Mouse (Mus musculus) embryonic facial prominence, embryonic 14.5 days (tissue): Measurements from ENCODE around the gene Fam92b. TPM values are rescaled to one million over a fixed set of nuclear protein-coding genes. Genes with fewer than 3 reads are reported as not detected.

Source experiments
- ATAC-seq: fragments of 200-750 bp; cut with Nextera tagmentation; 2 replicates; pipeline ENCODE4 v1.8.0; 2017; ENCODE audit warnings: low read depth, moderate number of reproducible peaks, moderate TSS enrichment
- DNase-seq: peaks from one replicate; pipeline ENCODE4 v3.0.0-alpha.2; 2015; ENCODE audit warnings: low spot score
- H3K27ac ChIP-seq: fragments of 300-500 bp; sonication (generic); replicated peaks from 2 replicates; pipeline ENCODE4 v1.5.1; 2014; ENCODE audit warnings: low read depth, mild to moderate bottlenecking, low read length, moderate library complexity
- H3K27me3 ChIP-seq: fragments of 300-500 bp; sonication (generic); replicated peaks from 2 replicates; pipeline ENCODE4 v1.6.1; 2014; ENCODE audit warnings: low read length; ENCODE audit not compliant: control insufficient read depth, insufficient read depth
- H3K36me3 ChIP-seq: fragments of 300-500 bp; sonication (generic); 2 replicates; pipeline ENCODE4 v1.6.1; 2014; ENCODE audit warnings: low read length, mixed read lengths; ENCODE audit not compliant: control insufficient read depth, insufficient read depth
- H3K4me1 ChIP-seq: fragments of 300-500 bp; sonication (generic); 2 replicates; pipeline ENCODE4 v1.6.1; 2014; ENCODE audit warnings: antibody characterized with exemption, low read length; ENCODE audit not compliant: control insufficient read depth, insufficient read depth
- H3K4me2 ChIP-seq: fragments of 300-500 bp; sonication (generic); 2 replicates; pipeline ENCODE4 v1.6.1; 2014; ENCODE audit warnings: low read depth, mild to moderate bottlenecking, low read length, moderate library complexity, mixed read lengths
- H3K4me3 ChIP-seq: fragments of 300-500 bp; sonication (generic); 2 replicates; pipeline ENCODE4 v1.5.1; 2014; ENCODE audit warnings: low read depth, mild to moderate bottlenecking, low read length
- H3K9ac ChIP-seq: fragments of 300-500 bp; sonication (generic); 2 replicates; pipeline ENCODE4 v1.6.1; 2014; ENCODE audit warnings: low read depth, mild to moderate bottlenecking, low read length, moderate library complexity, mixed read lengths
- H3K9me3 ChIP-seq: fragments of 300-500 bp; sonication (generic); 2 replicates; pipeline ENCODE4 v1.6.1; 2016; ENCODE audit warnings: low read length; ENCODE audit not compliant: control insufficient read depth
- WGBS: fragments of 180-500 bp; shearing (Covaris S2); extraction: QIAGEN DNeasy Blood & Tissue Kit; methylation state at CpG from one replicate; pipeline ENCODE4 v1.1.7; 2014; 5-methylcytosine and 5-hydroxymethylcytosine counted together
- polyA plus RNA-seq: library from polyadenylated mRNA; unstranded; fragments of >200 nt; fragmentation: Nextera tagmentation; extraction: Ambion mirVana; gene quantifications from 2 replicates; pipeline ENCODE4 v1.2.1, GENCODE M21; 2014

Fam92b gene
- polyA plus RNA-seq, 1 experiment from 2014 or later: 3.5 TPM

GRCm38 (mm10) chr8:120135687-120136086 is 41.6 kb downstream of the Fam92b start:
- WGBS: 92% methylated on average over 7 of the region's 7 CpGs
- DNase-seq: no peak
- no peaks in the 10 kb centered on the region for H3K36me3 ChIP-seq

GRCm38 (mm10) chr8:120133169-120133568 is 44.1 kb downstream of the Fam92b start:
- WGBS: 74% methylated on average over 7 of the region's 7 CpGs
- no peaks in the 10 kb centered on the region for H3K4me1 ChIP-seq
- no peaks in the 10 kb centered on the region for H3K9me3 ChIP-seq
- H3K27ac ChIP-seq: no peak overlapping the region
- no peak overlapping the region for H3K4me3 ChIP-seq
- no peak for ATAC-seq
- DNase-seq: no peak
- H3K4me2 ChIP-seq: no peak overlapping the region
- no peaks in the 10 kb centered on the region for H3K27me3 ChIP-seq
- H3K9ac ChIP-seq: no peak overlapping the region
- H3K36me3 ChIP-seq: no peaks in the 10 kb centered on the region

More at GRCm38 (mm10) chr8:120135687-120136086, 41.6 kb downstream of the Fam92b start:
- no peaks in the 10 kb centered on the region for H3K4me1 ChIP-seq
- H3K9me3 ChIP-seq: no peaks in the 10 kb centered on the region
- H3K4me3 ChIP-seq: no peak overlapping the region
- H3K27me3 ChIP-seq: no peaks in the 10 kb centered on the region
- H3K4me2 ChIP-seq: no peak overlapping the region
- no peak overlapping the region for H3K9ac ChIP-seq
- ATAC-seq: no peak
- no peak overlapping the region for H3K27ac ChIP-seq

- no peak for ATAC-seq
These were observed 46.1 kb downstream of the Fam92b start for GRCm38 (mm10) chr8:120131158-120131557.

GRCm38 (mm10) chr8:120129547-120129946 is 47.7 kb downstream of the Fam92b start:
- peak; percentile 35 for DNase-seq
- 40% methylated on average over 4 of the region's 4 CpGs for WGBS

More at GRCm38 (mm10) chr8:120131158-120131557, 46.1 kb downstream of the Fam92b start:
- Histone ChIP-seq H3K4me2 (no peak overlapping the region), H3K27ac (no peak overlapping the region), H3K4me3 (no peak overlapping the region), H3K9me3 (no peaks in the 10 kb centered on the region), H3K27me3 (no peaks in the 10 kb centered on the region), H3K4me1 (0 out of 2 replicates have a peak, but pooled peaks cover 5% of the 10 kb centered on the region), H3K36me3 (no peaks in the 10 kb centered on the region), H3K9ac (no peak overlapping the region)
- 87% methylated on average over 8 of the region's 8 CpGs for WGBS
- DNase-seq: no peak

GRCm38 (mm10) chr8:120126357-120127161 is 50.7 kb downstream of the Fam92b start:
- H3K4me1 ChIP-seq: 0 out of 2 replicates have a peak, but pooled peaks cover 5% of the 10 kb centered on the region
- 26% methylated on average over 14 of the region's 14 CpGs for WGBS
- no peak overlapping the region for H3K4me2 ChIP-seq
- H3K9me3 ChIP-seq: no peaks in the 10 kb centered on the region
- ATAC-seq (no peak), DNase-seq (peak; percentile 38)
- H3K36me3 ChIP-seq: no peaks in the 10 kb centered on the region
- 0 out of 2 replicates have a peak overlapping the region, but pooled peaks have one; percentile 10 for H3K9ac ChIP-seq
- peak overlapping the region; percentile 52; the same call in 1 of the 2 replicates for H3K27ac ChIP-seq
- no peaks in the 10 kb centered on the region for H3K27me3 ChIP-seq
- no peak overlapping the region for H3K4me3 ChIP-seq

More at GRCm38 (mm10) chr8:120129547-120129946, 47.7 kb downstream of the Fam92b start:
- Histone ChIP-seq H3K27ac (0 out of 2 replicates have a peak overlapping the region, but pooled peaks have one; percentile 13), H3K36me3 (no peaks in the 10 kb centered on the region), H3K4me2 (no peak overlapping the region), H3K4me1 (0 out of 2 replicates have a peak, but pooled peaks cover 5% of the 10 kb centered on the region), H3K4me3 (no peak overlapping the region), H3K9me3 (no peaks in the 10 kb centered on the region), H3K27me3 (no peaks in the 10 kb centered on the region), H3K9ac (no peak overlapping the region)
- ATAC-seq: no peak

- H3K27ac ChIP-seq: no peak overlapping the region
- no peaks in the 10 kb centered on the region for H3K36me3 ChIP-seq
- no peaks in the 10 kb centered on the region for H3K27me3 ChIP-seq
- H3K4me1 ChIP-seq: 0 out of 2 replicates have a peak, but pooled peaks cover 8% of the 10 kb centered on the region
- H3K4me3 ChIP-seq: no peak overlapping the region
- H3K9me3 ChIP-seq: no peaks in the 10 kb centered on the region
- H3K4me2 ChIP-seq: no peak overlapping the region
- DNase-seq (peak; percentile 27), ATAC-seq (peak; percentile 47; the same call in 1 of the 2 replicates)
- WGBS: 45% methylated on average over 7 of the region's 7 CpGs
- H3K9ac ChIP-seq: no peak overlapping the region
These were observed 52.4 kb downstream of the Fam92b start for GRCm38 (mm10) chr8:120124836-120125389.

GRCm38 (mm10) chr8:120124261-120124660 is 53.0 kb downstream of the Fam92b start:
- H3K27ac ChIP-seq: no peak overlapping the region

GRCm38 (mm10) chr8:120120951-120121350 is 56.3 kb downstream of the Fam92b start:
- Histone ChIP-seq H3K4me2 (no peak overlapping the region), H3K9ac (no peak overlapping the region), H3K9me3 (no peaks in the 10 kb centered on the region), H3K4me1 (0 out of 2 replicates have a peak, but pooled peaks cover 3% of the 10 kb centered on the region), H3K27ac (no peak overlapping the region), H3K27me3 (peaks cover 10% of the 10 kb centered on the region), H3K36me3 (no peaks in the 10 kb centered on the region), H3K4me3 (no peak overlapping the region)
- ATAC-seq: no peak
- DNase-seq: no peak
- WGBS: 44% methylated on average over 5 of the region's 5 CpGs

More at GRCm38 (mm10) chr8:120124261-120124660, 53.0 kb downstream of the Fam92b start:
- H3K27me3 ChIP-seq: no peaks in the 10 kb centered on the region
- no peaks in the 10 kb centered on the region for H3K9me3 ChIP-seq
- no peaks in the 10 kb centered on the region for H3K36me3 ChIP-seq
- WGBS: 39% methylated on average over 6 of the region's 6 CpGs
- ATAC-seq (no peak), DNase-seq (no peak)
- H3K4me2 ChIP-seq: no peak overlapping the region
- no peak overlapping the region for H3K4me3 ChIP-seq
- no peak overlapping the region for H3K9ac ChIP-seq
- 0 out of 2 replicates have a peak, but pooled peaks cover 8% of the 10 kb centered on the region for H3K4me1 ChIP-seq
